Mouse (Mus musculus) spleen, embryonic (tissue): ENCODE results near the gene Adra1b.

ENCODE experiments used
- CTCF ChIA-PET: fragments of 350-600 bp; sonication (Branson Sonifier 250); formaldehyde crosslinking; loops from one replicate; lab custom pipeline; 2022; lab: Charles Lee

Gene Adra1b

DNA sequence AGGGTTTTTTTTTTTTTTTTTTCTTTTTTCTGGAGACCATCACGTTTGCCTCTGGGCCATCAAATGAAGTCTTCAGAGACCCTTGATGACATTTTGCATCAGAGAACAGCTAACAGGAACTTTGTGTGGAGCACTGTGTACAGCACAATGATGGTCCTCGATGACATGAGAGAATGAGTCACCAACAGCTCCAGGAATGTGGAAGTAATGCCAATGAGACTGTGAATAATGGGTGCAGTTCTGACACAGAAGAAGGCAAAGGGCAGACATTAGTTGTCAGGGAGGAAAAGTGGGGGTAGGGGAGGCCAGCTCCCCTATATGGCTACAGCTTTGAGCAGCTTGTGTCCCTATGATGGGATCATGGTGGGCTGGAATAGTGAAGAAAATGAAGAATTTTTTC lies 5.7 kb downstream of the Adra1b start:
- CTCF ChIA-PET, result no interaction called here

DNA sequence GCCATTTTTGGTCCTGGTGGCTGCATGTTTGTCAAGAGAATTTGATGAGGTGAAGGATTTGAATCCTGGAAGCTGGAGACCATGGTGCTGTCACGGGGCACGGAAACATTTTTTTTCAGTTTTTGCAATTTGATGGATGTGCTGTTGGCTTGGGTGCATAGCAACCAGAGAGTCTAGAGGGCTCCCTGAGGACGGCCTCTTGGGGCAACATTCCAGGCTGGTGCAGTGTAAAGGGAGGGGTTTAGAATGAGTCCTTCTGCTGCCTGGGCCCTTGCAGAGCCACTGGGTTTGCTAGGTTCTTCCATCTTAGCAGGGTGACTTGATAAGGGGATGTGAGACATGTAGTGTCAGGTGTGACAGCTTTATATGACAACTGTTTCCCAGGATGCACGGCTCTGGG lies 8.5 kb downstream of the Adra1b start:
- CTCF ChIA-PET, result no interaction called here

DNA sequence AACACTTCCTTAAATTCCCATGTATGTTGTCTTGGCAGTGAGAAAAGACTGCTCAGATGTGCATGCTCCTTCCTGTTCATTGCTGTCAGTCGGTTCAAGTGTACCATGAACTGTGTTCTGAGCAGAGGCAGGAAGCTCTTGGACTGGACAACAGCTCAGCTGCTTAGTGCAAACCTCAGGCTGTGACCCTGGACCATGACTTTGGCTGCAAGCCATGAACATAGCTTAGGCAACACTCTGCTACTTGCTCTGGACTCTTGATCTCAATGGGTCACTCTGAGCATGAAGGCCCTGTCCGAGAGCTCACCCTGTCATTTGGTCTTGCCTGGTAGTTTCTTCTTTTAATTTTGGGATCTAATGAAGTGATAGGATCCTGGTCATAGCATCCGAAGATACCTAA lies 9.6 kb downstream of the Adra1b start:
- CTCF ChIA-PET, result no interaction called here

DNA sequence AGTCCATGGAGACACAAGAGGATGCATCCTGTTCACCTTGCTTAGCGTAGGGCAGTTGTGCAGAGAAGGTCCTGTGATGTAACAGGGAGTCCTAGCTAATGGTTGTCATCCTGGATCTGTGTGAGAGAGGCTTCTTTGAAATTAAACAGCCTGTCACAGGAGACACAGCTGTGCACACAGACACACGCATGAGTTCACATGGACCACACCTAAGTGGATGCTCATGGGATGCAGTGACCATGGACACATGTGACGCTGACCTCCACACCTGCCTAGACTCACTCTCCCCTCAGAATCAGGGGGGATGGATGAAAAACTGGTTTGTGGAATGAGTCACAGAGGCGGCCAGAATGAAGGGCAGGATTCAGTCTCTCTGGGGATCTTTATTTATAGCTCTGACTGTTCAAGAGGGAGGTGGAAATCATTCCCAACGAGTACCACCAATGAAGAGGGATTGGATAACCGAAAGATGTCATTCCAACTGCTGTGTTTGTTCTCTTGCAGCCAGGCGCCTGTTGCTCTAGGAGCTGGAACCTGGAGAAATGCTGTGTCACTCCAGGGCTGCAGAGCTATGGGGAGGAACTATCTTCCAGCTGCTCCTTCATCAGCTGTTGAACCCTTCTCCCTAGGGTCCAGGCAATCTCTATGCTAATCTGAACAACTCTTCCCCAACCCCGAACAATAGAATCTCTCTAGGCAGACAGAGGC lies 11.6 kb downstream of the Adra1b start:
- CTCF ChIA-PET, result no interaction called here

DNA sequence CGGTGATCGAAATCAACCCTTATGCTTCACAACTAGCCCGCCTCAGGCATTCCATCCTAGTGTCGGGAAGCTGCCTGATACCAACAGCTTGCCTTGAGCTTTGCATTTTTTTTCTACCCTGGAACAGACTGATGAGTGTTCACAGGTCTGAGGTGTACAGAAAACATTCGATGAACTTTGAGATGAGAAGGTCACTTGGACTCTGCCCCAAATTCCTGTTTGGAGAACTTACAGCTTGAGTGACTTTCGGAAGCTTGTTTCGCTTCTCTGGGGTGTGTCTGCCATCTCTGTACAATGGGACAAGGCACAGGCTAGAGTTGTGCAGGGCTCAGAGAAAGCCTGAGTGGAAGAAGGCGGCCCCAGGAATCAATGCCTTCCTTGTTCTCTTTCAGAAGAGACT lies 12.3 kb downstream of the Adra1b start:
- CTCF ChIA-PET, result no interaction called here

DNA sequence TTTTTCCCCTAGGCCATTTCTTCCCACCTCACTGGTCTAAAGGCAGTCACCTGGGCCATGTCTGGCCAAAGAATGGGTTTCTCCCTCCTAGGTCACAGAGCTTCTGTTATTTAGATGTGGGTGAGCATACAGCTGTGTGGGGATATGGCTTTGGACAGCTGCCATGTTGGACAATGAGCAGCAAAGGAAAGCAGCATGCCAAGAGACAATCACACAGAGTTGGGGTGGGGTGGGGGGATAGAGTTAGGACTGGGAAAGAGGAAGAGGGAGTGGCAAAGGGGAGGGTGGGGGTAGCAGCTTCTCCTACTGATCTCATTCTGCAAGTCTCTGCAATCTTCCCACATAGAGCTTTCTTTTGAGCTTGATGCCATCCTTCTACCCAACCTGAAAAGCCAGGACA lies 13.4 kb downstream of the Adra1b start:
- CTCF ChIA-PET, result no interaction called here

DNA sequence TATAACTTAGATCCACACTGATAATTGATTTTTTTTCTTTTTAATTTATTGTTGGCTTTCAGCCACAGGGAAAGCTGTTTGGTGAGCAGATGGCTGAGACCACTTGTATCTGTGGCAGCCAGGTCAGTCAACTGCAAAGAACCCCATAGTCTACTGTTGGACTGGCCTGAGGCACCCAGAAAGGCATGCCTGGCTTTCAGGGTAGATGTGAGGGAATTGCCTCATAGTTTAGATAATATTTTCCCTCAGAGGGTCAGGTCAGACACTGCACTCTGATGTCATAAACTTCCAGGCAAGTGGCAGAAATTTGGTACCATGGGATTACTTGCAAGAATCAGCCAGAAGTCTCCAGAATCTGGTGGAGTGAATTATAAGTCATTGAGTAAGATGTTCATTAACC lies 16.5 kb downstream of the Adra1b start:
- CTCF ChIA-PET, result no interaction called here

DNA sequence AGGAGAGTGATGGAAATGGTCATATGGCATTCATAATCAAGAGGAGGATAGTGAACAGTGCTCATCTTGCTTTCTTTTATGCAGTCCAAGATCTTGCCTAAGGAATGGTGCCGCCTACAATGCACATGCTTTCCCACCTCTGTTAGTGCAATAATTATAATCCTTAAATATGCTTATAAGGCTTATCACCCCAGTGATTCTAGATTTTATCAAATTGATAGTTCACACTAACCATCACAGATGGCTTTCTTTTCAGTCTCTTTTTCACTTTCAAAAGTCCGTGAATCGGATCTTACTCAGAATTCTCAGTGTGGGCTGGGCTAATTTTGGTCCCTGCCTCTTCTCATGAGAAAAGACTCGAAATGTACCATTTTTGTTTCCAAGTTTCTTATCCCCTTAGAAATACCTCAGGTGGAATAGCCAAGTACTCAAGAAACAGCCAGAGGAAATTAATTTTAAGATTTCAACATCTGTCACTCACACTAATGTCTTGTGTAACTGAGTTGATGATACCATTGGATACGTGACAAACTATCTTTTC lies 17.3 kb downstream of the Adra1b start:
- CTCF ChIA-PET, result no interaction called here

DNA sequence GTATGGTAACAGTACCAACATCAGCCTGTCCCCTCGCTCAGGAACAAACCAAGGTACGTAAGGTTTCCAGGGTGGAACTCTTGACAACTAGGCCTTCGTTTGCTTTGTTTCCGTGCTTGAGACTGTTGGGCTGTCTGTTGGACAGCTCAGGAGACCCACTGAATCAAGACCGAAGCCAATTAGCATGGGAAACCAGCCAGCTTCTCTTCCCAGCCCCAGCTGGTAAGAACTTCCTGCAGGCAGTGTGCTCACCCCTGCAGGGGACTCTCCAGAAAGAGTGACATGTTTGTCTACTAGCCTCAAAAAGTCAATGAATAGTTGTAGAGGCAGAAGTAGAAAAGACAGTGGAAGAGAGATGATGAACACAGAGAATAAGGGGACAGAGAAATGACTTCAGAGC lies 23.8 kb downstream of the Adra1b start:
- CTCF ChIA-PET, result no interaction called here

DNA sequence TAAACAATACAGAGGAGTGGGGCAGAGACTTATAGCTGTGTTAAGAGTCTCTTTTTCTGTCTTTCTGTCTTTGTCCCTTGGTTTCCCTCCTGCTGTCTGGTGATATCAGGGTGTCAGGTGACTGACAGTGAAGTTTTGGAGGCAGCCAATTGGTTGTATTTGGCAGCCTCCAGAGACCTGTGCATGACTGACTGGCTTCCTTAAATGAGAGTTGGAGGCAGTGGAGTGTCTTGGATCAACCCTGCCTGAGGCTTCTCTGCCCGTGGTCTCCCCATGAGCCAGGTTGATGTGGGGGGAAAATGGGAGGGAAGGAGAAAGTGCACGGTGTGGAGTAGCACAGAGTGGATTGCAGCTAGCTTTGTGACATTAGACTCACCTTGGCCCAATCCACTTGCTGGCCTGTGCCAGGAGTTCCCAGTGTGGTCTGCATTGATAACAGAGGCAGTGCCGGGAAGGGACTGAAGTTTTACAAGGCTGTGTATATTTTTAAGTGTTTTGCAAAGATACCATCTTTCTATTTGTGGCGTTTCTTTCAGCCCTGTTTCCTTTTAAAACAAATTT lies 33.2 kb downstream of the Adra1b start:
- CTCF ChIA-PET, result no interaction called here

DNA sequence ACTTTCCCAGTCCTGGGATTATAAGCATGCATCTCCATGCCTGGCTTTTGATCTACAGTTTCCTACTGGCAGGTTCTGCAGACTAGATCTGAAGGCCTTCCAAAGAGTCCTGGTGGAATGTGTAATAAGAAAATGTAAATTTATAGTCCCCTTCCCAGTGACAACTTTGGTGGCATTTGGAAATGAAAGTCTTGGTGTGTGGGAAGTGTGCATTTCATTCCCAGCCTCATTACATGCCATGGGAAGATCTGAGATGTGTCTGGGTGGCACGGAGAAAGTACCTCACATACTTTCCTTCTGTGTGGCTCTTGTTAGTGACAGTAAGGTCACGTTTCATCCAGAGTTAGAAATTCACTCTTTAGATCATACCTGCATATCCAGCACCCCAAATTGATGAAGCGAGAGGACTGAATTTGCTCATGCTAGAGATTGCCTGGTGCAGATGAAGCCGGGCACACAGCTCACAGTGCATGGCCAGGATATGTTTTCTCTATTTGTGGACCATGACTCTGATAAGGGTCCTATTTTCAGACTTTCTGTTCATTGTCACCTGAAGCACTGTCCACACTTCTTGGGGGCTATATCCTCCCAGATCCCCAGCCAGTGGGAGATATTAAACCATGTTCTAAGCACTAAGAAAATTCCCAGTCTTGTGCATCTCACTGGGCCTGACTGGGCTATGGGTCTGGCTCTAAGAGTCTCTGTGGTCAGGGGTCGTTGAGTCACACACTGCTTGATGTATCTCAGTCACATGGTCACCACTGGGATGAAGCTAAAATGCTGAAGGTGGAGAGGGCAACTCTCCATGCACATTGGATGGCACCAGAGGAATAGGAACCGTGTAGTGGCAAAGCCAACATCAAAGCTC lies 35.5 kb downstream of the Adra1b start:
- CTCF ChIA-PET, result no interaction called here

DNA sequence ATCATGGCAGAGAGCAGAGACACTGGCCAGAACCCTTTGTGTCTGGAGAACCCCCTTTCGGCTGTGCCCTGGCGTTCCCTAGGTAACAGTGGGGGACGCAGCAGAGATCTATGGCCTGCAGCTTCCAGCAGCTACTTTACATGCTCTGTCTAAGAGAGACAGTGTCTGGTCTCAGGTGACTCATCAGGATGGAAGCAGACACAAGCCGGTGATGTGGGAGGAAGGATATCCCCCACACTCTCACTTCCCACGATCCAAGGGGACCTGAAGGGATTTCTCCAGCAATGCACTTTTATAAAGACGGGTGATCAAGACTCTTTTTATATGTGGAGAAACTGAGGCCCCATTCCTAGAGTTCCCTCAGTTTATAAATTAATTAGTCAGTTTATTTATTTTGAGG lies 48.0 kb downstream of the Adra1b start:
- CTCF ChIA-PET, result no interaction called here

DNA sequence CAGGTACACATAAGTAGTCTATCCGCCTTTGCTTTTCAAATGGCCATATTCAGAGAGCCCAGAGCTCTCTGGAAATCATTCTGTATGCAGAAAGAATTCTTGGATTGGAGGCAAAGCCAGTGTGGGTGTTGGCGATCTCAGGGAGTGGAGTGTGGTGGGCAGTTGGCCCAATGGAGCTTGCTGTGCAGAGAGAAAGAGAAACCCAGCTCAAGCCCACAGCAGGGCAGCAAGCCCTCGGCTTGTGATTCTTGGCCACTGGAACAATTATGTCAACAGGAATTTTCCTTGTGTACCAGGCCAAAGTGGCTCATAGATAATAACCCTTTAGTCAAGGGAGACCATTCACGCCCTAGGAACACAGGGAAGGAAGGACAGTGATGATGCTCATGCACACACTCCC lies 53.0 kb downstream of the Adra1b start:
- CTCF ChIA-PET, result no interaction called here

DNA sequence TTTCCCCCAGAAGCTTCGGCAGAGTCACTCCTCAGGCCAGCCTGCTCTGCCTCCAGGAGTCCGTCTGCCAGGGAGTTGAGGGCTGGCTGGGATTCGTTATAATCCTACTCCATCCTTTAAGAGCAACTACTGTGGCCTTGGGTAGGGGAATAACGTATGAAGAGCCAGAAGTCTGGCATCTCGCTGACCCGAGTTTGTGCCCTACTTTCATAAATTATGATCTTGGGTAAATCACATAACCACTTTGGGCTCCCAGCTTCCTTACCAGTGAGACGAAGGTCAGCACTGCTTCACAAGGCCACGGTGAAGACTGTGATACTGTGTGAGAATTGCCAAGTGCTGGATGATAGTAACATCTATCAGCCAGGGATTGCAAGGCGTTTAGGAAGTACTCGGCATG lies 59.4 kb downstream of the Adra1b start:
- CTCF ChIA-PET, result no interaction called here

DNA sequence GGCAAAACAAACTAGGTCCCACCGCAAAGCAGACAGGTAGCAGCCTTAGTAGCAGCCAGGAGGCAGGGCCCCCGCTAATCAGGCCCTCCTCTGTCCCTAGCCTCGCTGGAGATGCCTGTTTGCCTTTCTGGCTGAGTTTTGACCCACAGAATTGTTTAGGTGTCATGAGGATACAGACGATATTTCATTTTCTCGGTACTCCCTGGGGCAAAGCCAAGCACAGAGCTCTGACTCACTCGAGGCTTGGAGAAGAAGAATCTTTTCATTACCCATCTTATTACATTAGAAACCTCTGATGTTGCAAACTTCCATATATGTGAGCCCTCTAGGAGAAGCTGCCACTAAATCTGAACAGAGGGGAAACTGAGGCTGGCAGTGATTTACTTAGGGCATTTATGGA lies 60.5 kb downstream of the Adra1b start:
- CTCF ChIA-PET, result no interaction called here

DNA sequence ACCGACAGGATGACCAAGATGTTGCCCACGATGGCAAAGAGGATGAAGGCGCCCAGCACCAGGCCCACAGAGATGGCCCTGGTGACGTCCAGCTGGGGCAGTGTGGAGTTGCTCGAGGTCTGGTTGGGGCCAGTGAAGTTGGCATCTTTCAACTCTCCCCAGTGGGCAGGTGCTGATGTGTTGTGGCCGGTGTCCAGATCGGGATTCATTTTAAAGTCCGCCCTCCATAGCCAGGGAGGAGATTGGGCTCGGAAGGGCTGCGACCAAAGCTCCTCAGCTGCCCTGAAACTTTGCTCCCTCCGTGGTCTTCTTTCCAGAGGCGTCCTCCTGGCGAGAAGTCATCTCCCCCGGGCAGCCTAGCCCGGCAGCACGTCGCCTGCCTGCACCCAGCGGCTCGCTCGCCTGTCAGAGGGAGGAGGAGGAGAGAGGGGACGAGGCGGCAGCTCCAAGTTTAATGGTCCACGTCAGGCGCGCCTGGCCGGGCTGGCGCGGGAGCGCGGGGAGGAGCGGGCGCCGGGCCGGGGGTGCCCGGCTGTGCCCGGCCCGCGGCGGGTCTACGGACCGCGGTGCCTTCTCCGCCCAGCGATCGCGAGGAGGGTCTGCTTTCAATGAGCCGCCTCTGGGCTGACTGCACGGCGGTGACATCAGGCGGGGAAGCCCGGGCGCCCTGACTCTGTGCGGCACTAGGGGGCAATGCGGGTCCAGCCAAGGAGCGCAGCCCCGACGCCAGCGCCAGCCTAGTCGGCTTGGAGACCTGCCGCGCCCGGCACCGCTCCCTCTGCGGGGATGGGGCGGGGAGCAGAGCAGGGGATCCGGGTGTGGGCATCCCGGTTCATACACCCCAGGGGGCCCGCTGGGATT lies 64.9 kb downstream of the Adra1b start:
- CTCF ChIA-PET, result no interaction called here

DNA sequence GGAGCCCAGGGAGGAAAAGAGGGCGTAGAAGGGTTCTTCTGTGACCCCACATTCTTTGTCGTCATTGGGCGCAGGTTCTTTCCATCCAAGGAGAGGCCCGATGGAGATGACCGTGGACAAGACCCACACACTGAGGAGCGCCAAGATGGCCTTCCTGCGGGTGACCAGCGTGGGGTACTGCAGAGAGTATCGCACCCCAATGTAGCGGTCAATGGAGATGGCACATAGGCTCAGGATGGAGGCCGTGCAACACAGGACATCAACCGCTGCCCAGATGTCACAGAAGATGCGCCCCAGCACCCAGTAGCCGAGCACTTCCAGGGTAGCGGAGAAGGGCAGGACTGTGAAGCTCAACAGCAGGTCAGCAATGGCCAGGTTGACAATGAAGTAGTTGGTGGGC lies 65.6 kb downstream of the Adra1b start:
- CTCF ChIA-PET, result no interaction called here

DNA sequence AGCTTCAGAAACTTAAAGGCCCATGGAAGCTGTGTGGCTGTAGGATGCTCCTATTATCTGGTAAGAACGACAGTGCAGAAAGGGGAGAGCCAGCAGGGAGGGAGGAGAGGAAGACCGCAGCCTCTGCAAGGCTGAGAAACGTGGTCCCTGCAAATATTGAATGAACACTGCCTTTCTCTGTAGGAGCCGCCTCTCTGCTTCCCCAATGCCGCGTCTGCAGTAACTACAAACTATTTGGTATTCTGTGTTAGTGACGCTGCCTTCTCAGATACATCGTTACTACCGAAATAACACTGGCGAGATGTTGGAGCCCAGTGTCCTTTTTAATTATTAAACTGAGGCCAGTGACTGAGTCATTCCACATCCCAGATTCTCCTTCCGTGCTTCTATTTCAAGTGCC lies 66.5 kb downstream of the Adra1b start:
- CTCF ChIA-PET, result no interaction called here

DNA sequence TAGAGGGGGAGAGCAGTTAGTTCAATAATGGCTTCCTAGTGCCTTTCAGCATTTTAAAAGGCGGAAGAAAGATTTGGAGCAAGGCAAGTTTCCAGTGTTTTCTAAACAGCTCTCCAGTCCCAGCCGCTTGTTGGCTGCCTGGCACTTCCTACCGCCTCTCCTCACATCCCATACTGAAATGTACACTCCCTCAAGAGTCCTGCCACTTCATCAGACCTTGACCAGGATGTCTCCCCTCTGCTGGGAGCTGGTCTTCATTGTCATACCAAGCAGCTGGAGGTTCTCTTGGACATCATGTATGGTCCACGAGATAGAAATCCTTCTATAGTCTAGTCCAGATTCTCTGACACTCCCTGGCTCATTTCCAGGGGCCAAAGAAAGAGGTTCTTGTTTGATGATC lies 69.5 kb downstream of the Adra1b start:
- CTCF ChIA-PET, result no interaction called here

DNA sequence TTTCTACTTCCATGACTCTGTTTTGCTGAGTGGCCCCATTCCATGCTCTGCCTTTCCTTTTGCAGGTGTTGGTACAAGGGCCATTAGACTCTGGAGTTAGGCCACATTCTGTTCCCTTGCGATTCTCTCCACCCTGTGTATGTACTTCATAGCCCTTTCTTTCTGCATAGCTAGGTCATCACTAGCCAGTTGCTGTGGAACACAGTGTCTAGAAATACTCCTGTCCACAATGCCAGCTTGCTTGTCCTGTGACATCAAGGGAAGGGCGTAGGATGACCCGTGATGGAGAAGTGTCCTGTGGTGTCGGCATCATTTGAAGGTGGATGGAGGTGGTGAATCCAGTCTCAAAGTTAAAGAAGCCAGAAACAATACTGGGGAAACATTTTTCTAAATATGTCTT lies 74.2 kb downstream of the Adra1b start:
- CTCF ChIA-PET, result no interaction called here

DNA sequence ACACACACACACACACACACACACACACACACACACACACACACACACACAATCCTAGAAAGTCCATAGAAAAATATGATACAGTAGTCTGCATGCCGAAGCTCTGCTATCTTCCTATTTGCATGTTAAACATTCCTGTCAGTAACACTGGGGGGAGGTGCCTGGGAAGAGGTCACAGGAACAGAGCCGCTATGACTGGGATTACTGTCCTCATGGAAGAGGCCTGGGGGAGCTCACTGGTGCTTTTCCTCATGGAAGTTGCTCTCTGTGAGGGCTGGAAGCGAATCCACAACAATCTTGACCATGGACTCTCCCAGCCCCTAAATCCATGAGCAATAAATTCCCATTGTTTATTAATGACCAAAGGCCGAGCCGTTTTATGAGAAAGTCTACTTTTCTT lies 77.7 kb downstream of the Adra1b start:
- CTCF ChIA-PET, result no interaction called here
